Mouse (Mus musculus) lung, postnatal 0 days (tissue): ENCODE measurements at regions not wholly inside any gene's neighbourhood (a gene's known extent, or its start where the extent isn't known, plus 50 kb on each side); places are given as distances from the start of the nearest gene placed in this dataset.

ENCODE experiments used
- CTCF ChIP-seq: IDR thresholded peaks from 2 replicates; pipeline ENCODE4 v1.5.1; 2016; ENCODE audit warnings: antibody characterized with exemption, mild to moderate bottlenecking
- EP300 ChIP-seq: IDR thresholded peaks from 2 replicates; pipeline ENCODE4 v1.6.1; 2016; ENCODE audit warnings: antibody characterized with exemption, mild to moderate bottlenecking, control low read depth

DNA sequence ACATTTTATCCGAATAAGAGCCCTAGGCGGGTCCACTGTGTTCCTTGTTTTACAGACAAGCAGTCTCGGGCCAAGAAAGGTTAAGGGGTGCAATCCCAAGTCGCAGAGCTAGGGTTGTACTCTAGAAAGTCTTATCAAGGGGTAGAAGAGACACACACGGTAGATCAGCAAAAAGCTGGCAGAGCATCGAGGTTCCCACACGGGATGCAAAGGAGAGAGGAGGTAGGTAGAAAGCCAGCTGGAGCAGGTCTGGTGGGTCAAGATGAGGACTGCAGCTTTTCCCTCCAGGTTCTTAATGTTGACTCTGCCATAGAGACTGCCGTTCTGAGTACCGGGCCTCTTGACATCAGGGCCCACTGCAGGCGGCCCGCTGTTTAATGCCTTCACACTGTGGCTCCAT, 463.3 kb downstream of the Cd83 start:
- no peak for TF ChIP-seq CTCF
- TF ChIP-seq EP300 = no peak
